Mouse (Mus musculus) E14TG2a.4 (cell line): ENCODE measurements around the gene Tssc4.

Experiments
- CTCF ChIP-seq: conservative IDR thresholded peaks from 2 replicates; pipeline ENCODE4 v1.5.1; 2014; ENCODE audit warnings: low read length
- NANOG ChIP-seq: IDR thresholded peaks from 2 replicates; pipeline ENCODE4 v1.6.1; 2014; ENCODE audit warnings: borderline replicate concordance, low read length, mixed read lengths

GRCm38 (mm10) chr7:143055001-143055400 lies 14.0 kb upstream of the Tssc4 start:
- no peak for TF ChIP-seq CTCF
- TF ChIP-seq NANOG, result no peak
